Mouse (Mus musculus) midbrain, postnatal 0 days (tissue): Measurements from ENCODE around the gene Gaa. TPM values are rescaled to one million over a fixed set of nuclear protein-coding genes. Genes with fewer than 3 reads are reported as not detected.
"Not testable (repeated sequence)": the region's sequence is repeated elsewhere in the genome, so short reads cannot be mapped to it uniquely, and the experiment has no call there.

Experiments used
- ATAC-seq: fragments of 200-750 bp; cut with Nextera tagmentation; 2 replicates; pipeline ENCODE4 v1.8.0; 2017; ENCODE audit warnings: moderate number of reproducible peaks, mild to moderate bottlenecking, moderate TSS enrichment, moderate library complexity; ENCODE audit not compliant: low FRiP score
- DNase-seq: peaks from one replicate; pipeline ENCODE4 v3.0.0-alpha.2; 2015; ENCODE audit warnings: low spot score
- H3K27ac ChIP-seq: fragments of 300-500 bp; sonication (generic); 2 replicates; pipeline ENCODE4 v1.5.1; 2014; ENCODE audit warnings: low read depth, mild to moderate bottlenecking, low read length, mixed read lengths
- H3K27me3 ChIP-seq: fragments of 300-500 bp; sonication (generic); 2 replicates; pipeline ENCODE4 v1.6.1; 2014; ENCODE audit warnings: low read length, control low read depth, mixed read lengths; ENCODE audit not compliant: insufficient read depth
- H3K36me3 ChIP-seq: fragments of 300-500 bp; sonication (generic); 2 replicates; pipeline ENCODE4 v1.6.1; 2014; ENCODE audit warnings: low read length, control low read depth, mixed read lengths; ENCODE audit not compliant: insufficient read depth
- H3K4me1 ChIP-seq: fragments of 300-500 bp; sonication (generic); 2 replicates; pipeline ENCODE4 v1.6.1; 2014; ENCODE audit warnings: mild to moderate bottlenecking, control low read depth, antibody characterized with exemption, low read length, mixed read lengths; ENCODE audit not compliant: insufficient read depth
- H3K4me2 ChIP-seq: fragments of 300-500 bp; sonication (generic); 2 replicates; pipeline ENCODE4 v1.6.1; 2014; ENCODE audit warnings: low read depth, mild to moderate bottlenecking, low read length, mixed read lengths; ENCODE audit not compliant: poor library complexity, severe bottlenecking
- H3K4me3 ChIP-seq: fragments of 300-500 bp; sonication (generic); 2 replicates; pipeline ENCODE4 v1.5.1; 2014; ENCODE audit warnings: low read depth, mild to moderate bottlenecking, low read length, moderate library complexity
- H3K9ac ChIP-seq: fragments of 300-500 bp; sonication (generic); replicated peaks from 2 replicates; pipeline ENCODE4 v1.6.1; 2014; ENCODE audit warnings: mild to moderate bottlenecking, low read length, moderate library complexity, mixed read lengths; ENCODE audit not compliant: poor library complexity, severe bottlenecking
- H3K9me3 ChIP-seq: fragments of 300-500 bp; sonication (generic); 2 replicates; pipeline ENCODE4 v1.6.1; 2016; ENCODE audit warnings: low read length, control low read depth
- CTCF ChIP-seq: IDR thresholded peaks from 2 replicates; pipeline ENCODE4 v1.5.1; 2016; ENCODE audit warnings: antibody characterized with exemption, mild to moderate bottlenecking
- WGBS: fragments of 180-500 bp; shearing (Covaris S2); extraction: QIAGEN DNeasy Blood & Tissue Kit; methylation state at CpG from one replicate; pipeline ENCODE4 v1.1.7; 2014; 5-methylcytosine and 5-hydroxymethylcytosine counted together
- polyA plus RNA-seq: library from polyadenylated mRNA; unstranded; fragments of >200 nt; fragmentation: Nextera tagmentation; extraction: Ambion mirVana; gene quantifications from 2 replicates; pipeline ENCODE4 v1.2.1, GENCODE M21; 2015
- total RNA-seq: library from RNA; depleted of rRNA; stranded (reverse); fragments of >200 nt; gene quantifications from 2 replicates; pipeline ENCODE4 v1.2.3, GENCODE M21; 2014

Gene Gaa
- total and polyA plus RNA-seq, 2 experiments from 2014 or later = 154 to 222 TPM

DNA sequence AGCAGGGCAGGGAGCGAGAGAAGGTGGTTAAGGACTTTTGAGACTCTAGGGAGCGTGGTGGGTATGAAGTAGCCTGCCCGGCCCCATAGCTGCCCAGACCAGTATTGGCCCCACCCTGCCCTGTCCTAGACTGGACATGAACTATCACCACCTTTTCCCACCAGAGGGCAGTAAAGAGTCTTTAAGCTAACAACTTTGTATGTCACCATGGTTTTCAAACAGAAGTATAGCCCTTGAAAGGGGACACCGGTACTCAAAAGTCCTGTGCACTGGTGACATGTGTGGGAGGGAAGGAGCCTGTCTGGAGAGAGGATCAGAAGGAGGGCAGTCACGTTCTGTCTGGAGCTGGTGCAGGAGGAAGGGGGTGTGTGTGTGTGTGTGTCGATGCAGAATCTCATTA is 18.7 kb upstream of the Gaa start:
- Histone ChIP-seq H3K27me3 (no peaks in the 10 kb centered on the region), H3K4me3 (no peak overlapping the region), H3K4me1 (no peaks in the 10 kb centered on the region), H3K27ac (no peak overlapping the region), H3K36me3 (no peaks in the 10 kb centered on the region), H3K4me2 (no peak overlapping the region), H3K9me3 (no peaks in the 10 kb centered on the region), H3K9ac (no peak overlapping the region)
- DNase-seq = peak; percentile 87
- TF ChIP-seq CTCF = peak; percentile 75
- no peak for ATAC-seq
- 37% methylated on average over 6 of the region's 6 CpGs for WGBS

- Histone ChIP-seq H3K36me3 (no peaks in the 10 kb centered on the region), H3K4me3 (no peak overlapping the region), H3K4me2 (no peak overlapping the region), H3K9ac (no peak overlapping the region), H3K4me1 (no peaks in the 10 kb centered on the region), H3K27me3 (no peaks in the 10 kb centered on the region), H3K27ac (no peak overlapping the region), H3K9me3 (no peaks in the 10 kb centered on the region)
- WGBS = 74% methylated on average over 17 of the region's 17 CpGs
- no peak for ATAC-seq
- no peak for DNase-seq
- TF ChIP-seq CTCF = no peak
Measured at GRCm38 (mm10) chr11:119250998-119251397, 16.7 kb upstream of the Gaa start.

- Histone ChIP-seq H3K4me1 (no peaks in the 10 kb centered on the region), H3K4me2 (peak overlapping the region; percentile 47), H3K27ac (peak overlapping the region; percentile 38; the same call in 1 of the 2 replicates), H3K9me3 (no peaks in the 10 kb centered on the region), H3K27me3 (no peaks in the 10 kb centered on the region), H3K9ac (no peak overlapping the region), H3K4me3 (peak overlapping the region; percentile 24), H3K36me3 (no peaks in the 10 kb centered on the region)
- WGBS = 9% methylated on average over 22 of the region's 22 CpGs
- peak; percentile 75 for ATAC-seq
- peak; percentile 78 for DNase-seq
- peak; percentile 79 for TF ChIP-seq CTCF
Measured at GRCm38 (mm10) chr11:119252854-119253541, 14.7 kb upstream of the Gaa start.

DNA sequence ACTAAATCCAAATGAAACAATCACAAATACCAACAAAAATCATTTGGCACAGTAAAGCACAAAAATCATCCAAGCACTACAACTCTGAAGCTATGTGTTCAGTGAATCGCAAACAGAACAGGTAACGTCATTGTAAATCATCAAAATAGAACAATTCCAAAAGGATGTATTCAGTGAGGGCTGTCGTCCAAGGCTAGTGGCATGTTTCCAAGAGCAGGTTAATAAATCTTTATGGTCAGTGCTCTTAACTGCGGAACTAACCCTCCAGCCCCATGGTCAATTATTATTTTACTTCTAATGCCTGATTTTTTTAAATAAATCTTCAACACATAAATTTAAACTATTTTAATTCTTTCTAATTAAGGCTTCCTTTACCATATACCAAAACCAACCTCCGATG is 11.1 kb upstream of the Gaa start:
- not testable (repeated sequence) for H3K9ac ChIP-seq, DNase-seq, ATAC-seq, H3K4me1 ChIP-seq, H3K4me3 ChIP-seq, H3K36me3 ChIP-seq, H3K27ac ChIP-seq, H3K4me2 ChIP-seq, H3K27me3 ChIP-seq, H3K9me3 ChIP-seq
- WGBS = 86% methylated on average over 5 of the region's 5 CpGs

GRCm38 (mm10) chr11:119258216-119258571 is 9.5 kb upstream of the Gaa start:
- H3K36me3 ChIP-seq = peaks cover 14% of the 10 kb centered on the region
- no peak for TF ChIP-seq CTCF
- H3K4me2 ChIP-seq = peak overlapping the region; percentile 34
- no peaks in the 10 kb centered on the region for H3K27me3 ChIP-seq
- H3K4me1 ChIP-seq = no peaks in the 10 kb centered on the region
- no peak overlapping the region for H3K4me3 ChIP-seq
- H3K9me3 ChIP-seq = no peaks in the 10 kb centered on the region
- no peak for DNase-seq
- no peak overlapping the region for H3K27ac ChIP-seq
- 83% methylated on average over 9 of the region's 9 CpGs for WGBS
- ATAC-seq = no peak
- 0 out of 2 replicates have a peak overlapping the region, but pooled peaks have one; percentile 5 for H3K9ac ChIP-seq

DNA sequence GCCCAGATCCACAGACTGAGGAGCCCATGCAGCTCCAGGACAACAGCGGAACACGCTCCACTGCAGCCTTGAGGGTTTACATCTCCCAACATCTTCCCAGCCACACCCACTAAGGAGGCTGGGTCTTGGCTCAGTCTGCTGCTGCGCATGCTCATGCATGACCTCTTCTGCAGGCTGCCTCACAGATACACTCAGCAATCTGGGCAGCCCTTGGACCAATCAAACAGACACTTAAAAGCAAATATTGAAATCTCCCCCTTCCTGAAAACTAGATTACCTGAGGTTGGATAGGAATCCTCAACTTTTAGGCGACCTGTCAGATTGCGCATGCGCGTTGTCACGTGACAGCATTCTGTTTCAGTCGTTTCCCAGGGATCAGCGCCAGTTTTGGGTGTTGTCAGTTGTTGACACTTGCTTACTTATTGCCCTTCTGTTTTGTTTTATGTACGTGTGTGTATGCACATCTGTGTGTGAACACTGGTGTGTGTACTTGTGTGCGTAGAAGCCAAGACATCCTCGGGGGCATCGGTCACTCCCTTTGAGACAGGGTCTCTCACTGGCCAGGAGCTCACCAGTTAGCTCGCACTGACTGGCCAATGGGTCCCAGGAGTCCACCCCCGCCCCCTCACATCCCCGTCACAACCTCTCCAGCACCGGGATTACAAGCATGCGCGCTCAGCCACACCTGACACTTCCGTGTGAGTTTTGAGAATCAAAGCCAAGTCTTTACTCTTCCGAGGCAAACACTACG is 8.9 kb upstream of the Gaa start:
- Histone ChIP-seq H3K27ac (peak overlapping the region; percentile 9; the same call in 1 of the 2 replicates), H3K36me3 (peaks cover 15% of the 10 kb centered on the region), H3K4me3 (no peak overlapping the region), H3K4me2 (peak overlapping the region; percentile 34), H3K9me3 (no peaks in the 10 kb centered on the region), H3K4me1 (no peaks in the 10 kb centered on the region), H3K9ac (no peak overlapping the region), H3K27me3 (no peaks in the 10 kb centered on the region)
- ATAC-seq (peak; percentile 73; the same call in 1 of the 2 replicates), DNase-seq (peak; percentile 54)
- no peak for TF ChIP-seq CTCF
- 63% methylated on average over 23 of the region's 23 CpGs for WGBS
